Mouse (Mus musculus) liver, adult 2 months (tissue): ENCODE measurements around the gene Dnajc16. TPM values are rescaled to one million over a fixed set of nuclear protein-coding genes. Genes with fewer than 3 reads are reported as not detected.

Source experiments
- DNase-seq: peaks from one replicate; pipeline ENCODE4 v3.0.0-alpha.2; 2011; ENCODE audit warnings: low read depth, low spot score; ENCODE audit errors: extremely low read depth
- H3K27ac ChIP-seq: fragments of 200-500 bp; replicated peaks from 2 replicates; pipeline ENCODE4 v1.5.1; 2012; ENCODE audit warnings: low read depth, mild to moderate bottlenecking, control low read depth, inconsistent platforms, low read length; ENCODE audit not compliant: insufficient read depth
- H3K27me3 ChIP-seq: fragments of 200-500 bp; 2 replicates; pipeline ENCODE4 v1.6.1; 2012; ENCODE audit warnings: mild to moderate bottlenecking, moderate library complexity, low read length, inconsistent platforms; ENCODE audit not compliant: control insufficient read depth, insufficient read depth
- H3K36me3 ChIP-seq: fragments of 200-500 bp; 2 replicates; pipeline ENCODE4 v1.6.1; 2012; ENCODE audit warnings: low read length, inconsistent platforms; ENCODE audit not compliant: control insufficient read depth, insufficient read depth
- H3K4me1 ChIP-seq: fragments of 200-500 bp; 2 replicates; pipeline ENCODE4 v1.6.1; 2011; ENCODE audit warnings: low read length; ENCODE audit not compliant: control insufficient read depth, insufficient read depth
- H3K4me3 ChIP-seq: fragments of 200-500 bp; 2 replicates; pipeline ENCODE4 v1.5.1; 2011; ENCODE audit warnings: low read depth, mild to moderate bottlenecking, control low read depth, low read length, moderate library complexity; ENCODE audit not compliant: insufficient read depth
- H3K79me2 ChIP-seq: fragments of 200-500 bp; 2 replicates; pipeline ENCODE4 v1.6.1; 2012; ENCODE audit warnings: inconsistent platforms, mild to moderate bottlenecking, low read length, moderate library complexity; ENCODE audit not compliant: control insufficient read depth, insufficient read depth
- H3K9ac ChIP-seq: fragments of 200-500 bp; 2 replicates; pipeline ENCODE4 v1.6.1; 2012; ENCODE audit warnings: low read depth, mild to moderate bottlenecking, control low read depth, inconsistent platforms, low read length
- CTCF ChIP-seq: fragments of 200-500 bp; IDR thresholded peaks from 2 replicates; pipeline ENCODE4 v1.5.1; 2011; ENCODE audit warnings: low read depth, low read length, control low read depth
- POLR2A ChIP-seq: fragments of 200-500 bp; IDR thresholded peaks from 2 replicates; pipeline ENCODE4 v1.6.1; 2011; ENCODE audit warnings: low read length, control low read depth; ENCODE audit not compliant: insufficient read depth; ENCODE audit errors: extremely low read depth
- WGBS: fragments of 180-500 bp; shearing (Covaris S2); methylation state at CpG from one replicate; pipeline ENCODE4 v1.1.7; 2018; 5-methylcytosine and 5-hydroxymethylcytosine counted together
- polyA plus RNA-seq: library from polyadenylated mRNA; depleted of rRNA; stranded (reverse); fragments of >200 nt; gene quantifications from 2 replicates; pipeline ENCODE4 v1.2.3, GENCODE M21; 2012
- total RNA-seq: library from RNA; depleted of rRNA; stranded (reverse); fragments of >200 nt; gene quantifications from 2 replicates; pipeline ENCODE4 v1.2.3, GENCODE M21; 2014

The Dnajc16 gene
- total and polyA plus RNA-seq, 2 experiments: 3.8 to 5.6 TPM

GRCm38 (mm10) chr4:141741856-141742255 lies 48.9 kb downstream of the Dnajc16 start:
- TF ChIP-seq POLR2A (no peak; the same call in 1 of the 2 replicates), CTCF (no peak)

GRCm38 (mm10) chr4:141738015-141738414 lies 52.7 kb downstream of the Dnajc16 start:
- DNase-seq: no peak
- no peak overlapping the region for H3K9ac ChIP-seq

More at GRCm38 (mm10) chr4:141741856-141742255, 48.9 kb downstream of the Dnajc16 start:
- H3K9ac ChIP-seq: peak overlapping the region; percentile 19
- H3K4me3 ChIP-seq: no peak overlapping the region
- DNase-seq: peak; percentile 100
- H3K79me2 ChIP-seq: peaks cover 2% of the 10 kb centered on the region; the same call in 1 of the 2 replicates
- H3K27me3 ChIP-seq: no peaks in the 10 kb centered on the region
- peak overlapping the region; percentile 97 for H3K27ac ChIP-seq
- no peaks in the 10 kb centered on the region for H3K36me3 ChIP-seq
- 18% methylated on average over 9 of the region's 9 CpGs for WGBS
- peaks cover 10% of the 10 kb centered on the region for H3K4me1 ChIP-seq

GRCm38 (mm10) chr4:141736856-141737255 lies 53.9 kb downstream of the Dnajc16 start:
- H3K4me3 ChIP-seq: no peak overlapping the region
- no peak overlapping the region for H3K27ac ChIP-seq
- no peaks in the 10 kb centered on the region for H3K27me3 ChIP-seq
- peaks cover 11% of the 10 kb centered on the region for H3K4me1 ChIP-seq
- DNase-seq: no peak
- WGBS: 81% methylated on average over 4 of the region's 4 CpGs
- H3K36me3 ChIP-seq: no peaks in the 10 kb centered on the region
- no peaks in the 10 kb centered on the region for H3K79me2 ChIP-seq
- no peak overlapping the region for H3K9ac ChIP-seq
- TF ChIP-seq POLR2A (no peak), CTCF (no peak)

More at GRCm38 (mm10) chr4:141738015-141738414, 52.7 kb downstream of the Dnajc16 start:
- Histone ChIP-seq H3K4me3 (no peak overlapping the region), H3K36me3 (no peaks in the 10 kb centered on the region), H3K4me1 (peaks cover 11% of the 10 kb centered on the region), H3K79me2 (no peaks in the 10 kb centered on the region), H3K27me3 (no peaks in the 10 kb centered on the region), H3K27ac (no peak overlapping the region)
- TF ChIP-seq CTCF (no peak), POLR2A (no peak)
- WGBS: 90% methylated on average over 8 of the region's 8 CpGs

- no peak for TF ChIP-seq POLR2A
- TF ChIP-seq CTCF: no peak
- no peak for DNase-seq
- WGBS: 47% methylated on average over 9 of the region's 9 CpGs
- no peak overlapping the region for H3K9ac ChIP-seq
- no peaks in the 10 kb centered on the region for H3K27me3 ChIP-seq
- H3K27ac ChIP-seq: no peak overlapping the region
- no peaks in the 10 kb centered on the region; the same call in 1 of the 2 replicates for H3K79me2 ChIP-seq
- no peak overlapping the region for H3K4me3 ChIP-seq
- no peaks in the 10 kb centered on the region for H3K36me3 ChIP-seq
- H3K4me1 ChIP-seq: peaks cover 17% of the 10 kb centered on the region
Measured at GRCm38 (mm10) chr4:141735206-141735560, 55.5 kb downstream of the Dnajc16 start.

GRCm38 (mm10) chr4:141734446-141735205 lies 56.1 kb downstream of the Dnajc16 start:
- Histone ChIP-seq H3K27me3 (no peaks in the 10 kb centered on the region), H3K27ac (0 out of 2 replicates have a peak overlapping the region, but pooled peaks have one; percentile 11), H3K4me3 (peak overlapping the region; percentile 31; the same call in 1 of the 2 replicates), H3K9ac (peak overlapping the region; percentile 14; the same call in 1 of the 2 replicates), H3K79me2 (no peaks in the 10 kb centered on the region; the same call in 1 of the 2 replicates), H3K4me1 (peaks cover 21% of the 10 kb centered on the region), H3K36me3 (no peaks in the 10 kb centered on the region)
- DNase-seq: peak; percentile 78
- 14% methylated on average over 24 of the region's 24 CpGs for WGBS
- 0 out of 2 replicates have a peak, but pooled peaks have one; percentile 24 for TF ChIP-seq POLR2A
- no peak for TF ChIP-seq CTCF

- DNase-seq: peak; percentile 100
- 17% methylated on average over 5 of the region's 5 CpGs for WGBS
- Histone ChIP-seq H3K36me3 (no peaks in the 10 kb centered on the region), H3K27ac (peak overlapping the region; percentile 94), H3K4me3 (no peak overlapping the region), H3K9ac (no peak overlapping the region), H3K4me1 (peaks cover 32% of the 10 kb centered on the region), H3K27me3 (no peaks in the 10 kb centered on the region), H3K79me2 (no peaks in the 10 kb centered on the region; the same call in 1 of the 2 replicates)
- no peak for TF ChIP-seq POLR2A
- TF ChIP-seq CTCF: no peak
Measured at GRCm38 (mm10) chr4:141731766-141732165, 59.0 kb downstream of the Dnajc16 start.
